Mouse (Mus musculus) small intestine, adult 2 months (tissue): ENCODE data around the gene Yjefn3.

Experiments
- CTCF ChIP-seq: fragments of 200-500 bp; IDR thresholded peaks from 2 replicates; pipeline ENCODE4 v1.5.1; 2012; ENCODE audit warnings: low read depth, mild to moderate bottlenecking, control low read depth, inconsistent platforms, low read length, moderate library complexity, mixed read lengths; ENCODE audit not compliant: insufficient replicate concordance, insufficient read length; ENCODE audit errors: extremely low read depth
- POLR2A ChIP-seq: fragments of 200-500 bp; IDR thresholded peaks from 2 replicates; pipeline ENCODE4 v1.6.1; 2012; ENCODE audit warnings: low read depth, mild to moderate bottlenecking, control low read depth, inconsistent platforms, low read length, moderate library complexity

GRCm38 (mm10) chr8:69902163-69903062 is at the start of gene Yjefn3, which contains the start of the genes Tssk6 and Ndufa13:
- TF ChIP-seq CTCF, result no peak
- no peak for TF ChIP-seq POLR2A
